Mouse (Mus musculus) kidney, adult 11 months (tissue): ENCODE results near the gene Hba-a1.
"Not testable (repeated sequence)": the region's sequence is repeated elsewhere in the genome, so short reads cannot be mapped to it uniquely, and the experiment has no call there.

ENCODE experiments used
- DNase-seq: peaks from one replicate; pipeline ENCODE4 v3.0.0; 2022

Gene Hba-a1

DNA sequence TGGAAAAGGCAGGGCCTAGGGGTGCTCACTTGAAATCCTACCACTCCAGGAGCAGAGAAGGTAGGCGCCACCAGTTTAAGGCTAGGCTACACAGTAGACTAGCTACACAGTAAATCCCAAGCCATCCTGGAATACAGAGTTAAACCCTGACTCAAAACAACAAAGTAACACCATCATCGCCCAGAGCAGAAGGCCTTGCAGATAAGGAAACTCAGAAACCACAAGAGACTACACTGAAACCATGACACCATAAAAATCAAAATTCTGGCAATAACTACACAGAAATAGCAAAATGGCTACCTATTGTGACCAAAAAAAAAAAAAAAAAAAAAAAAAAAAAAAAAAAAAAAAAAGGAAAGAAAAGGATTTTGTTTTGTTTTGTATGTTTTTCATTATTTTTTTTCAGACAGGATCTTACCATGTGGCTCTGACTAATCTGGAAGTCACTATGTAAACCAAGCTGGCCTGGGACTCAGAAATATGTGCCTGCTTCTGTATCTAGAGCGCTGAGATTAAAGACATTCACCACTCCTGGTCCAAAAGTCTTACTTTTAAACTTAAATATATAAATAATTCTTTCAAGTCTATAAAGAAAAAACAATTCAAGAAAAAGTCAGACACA, 18.1 kb upstream of the Hba-a1 start:
- no peak for DNase-seq

DNA sequence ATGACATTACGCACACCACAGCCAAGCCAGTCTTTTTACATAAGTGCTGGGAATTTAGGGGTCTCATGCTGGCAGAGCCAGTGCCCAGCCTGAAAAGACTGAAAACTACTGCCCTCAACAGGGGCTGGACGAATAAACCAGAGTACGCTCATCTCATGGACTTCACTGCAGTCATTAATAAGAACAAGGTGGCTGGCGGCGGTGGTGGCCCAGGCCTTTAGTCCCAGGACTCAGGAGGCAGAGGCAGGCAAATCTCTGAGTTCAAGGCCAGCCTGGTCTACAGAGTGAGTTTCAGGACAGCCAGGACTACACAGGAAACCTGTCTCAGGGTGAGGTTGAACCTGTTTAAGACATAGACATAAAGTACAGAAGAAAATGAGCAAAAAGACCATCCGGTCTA, 17.1 kb upstream of the Hba-a1 start:
- no peak for DNase-seq

DNA sequence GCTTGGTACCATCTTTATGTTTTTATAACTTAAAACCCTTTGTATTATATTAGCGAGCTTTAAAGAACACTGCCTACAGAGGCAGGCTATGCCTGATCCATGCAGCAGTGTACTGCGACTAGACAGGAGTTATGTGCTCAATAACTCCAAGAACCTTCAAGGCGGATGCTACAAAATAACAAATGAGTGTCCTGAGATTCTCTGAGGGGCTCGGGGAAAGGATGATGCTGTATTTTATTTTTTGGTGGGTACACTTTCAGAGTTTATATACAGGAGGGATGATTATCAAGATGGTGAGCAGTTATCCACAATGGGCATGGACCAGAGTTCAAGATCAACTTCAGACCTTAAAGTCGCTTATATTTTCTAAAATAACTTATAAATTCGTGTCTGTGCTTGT, 16.5 kb upstream of the Hba-a1 start:
- DNase-seq: no peak

DNA sequence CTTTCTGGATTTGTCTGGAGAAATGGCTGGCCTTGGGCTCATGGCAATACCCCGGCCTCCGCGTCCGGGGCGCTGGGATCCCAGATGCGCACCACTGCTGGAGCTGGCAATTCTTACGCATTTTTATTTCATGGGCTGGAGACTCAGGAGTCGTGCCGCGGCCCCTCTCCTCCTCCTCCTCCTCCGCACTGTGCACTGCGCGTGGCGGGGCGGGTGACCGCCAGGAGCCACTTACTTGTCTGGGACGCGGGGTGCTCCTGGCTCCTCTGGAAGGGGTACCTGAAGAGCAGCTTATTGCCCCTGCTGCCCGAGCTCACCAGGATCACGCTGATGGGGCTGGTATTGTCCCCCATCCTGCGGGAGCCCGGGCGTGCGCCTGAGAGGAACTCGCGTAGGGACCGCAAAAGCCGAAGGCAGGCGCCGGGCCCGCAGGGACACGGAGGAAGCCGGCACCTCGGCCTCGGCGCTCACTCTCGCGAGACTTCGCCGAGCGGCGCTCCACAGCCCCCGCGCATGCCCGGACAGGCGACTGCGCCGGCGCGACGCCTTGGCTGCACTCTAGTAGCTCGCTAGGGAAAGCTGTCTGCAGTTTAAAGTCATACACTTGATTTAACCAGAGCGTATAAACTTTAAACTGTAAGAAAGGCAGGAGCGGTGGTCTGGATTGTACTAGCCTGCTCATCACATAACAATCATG, 16.0 kb upstream of the Hba-a1 start, which contains the start of gene Nprl3:
Gene Nprl3, minus strand, starts transcription at position 520 of the 697 bp plus-strand sequence.
- DNase-seq: peak; percentile 94

DNA sequence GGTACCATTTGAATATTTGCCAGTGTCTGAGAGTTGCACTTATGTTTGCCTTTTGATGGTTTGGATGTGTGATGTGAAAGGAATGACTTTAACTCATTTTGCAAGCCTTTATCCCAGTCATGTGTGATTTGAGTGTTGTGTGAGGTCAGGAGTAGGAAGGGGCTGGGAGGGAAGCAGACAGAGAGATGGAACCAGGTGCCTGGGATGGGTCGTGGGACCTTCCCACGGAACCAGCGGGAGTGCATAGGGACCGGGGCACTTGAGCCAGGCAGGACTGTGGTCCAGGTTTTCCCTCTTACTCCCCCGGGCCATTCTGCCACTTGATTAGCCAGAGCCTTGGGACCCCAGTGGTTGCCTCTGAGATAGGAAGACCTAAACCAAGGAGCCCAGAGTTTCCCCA, 15.3 kb upstream of the Hba-a1 start:
- DNase-seq: no peak

DNA sequence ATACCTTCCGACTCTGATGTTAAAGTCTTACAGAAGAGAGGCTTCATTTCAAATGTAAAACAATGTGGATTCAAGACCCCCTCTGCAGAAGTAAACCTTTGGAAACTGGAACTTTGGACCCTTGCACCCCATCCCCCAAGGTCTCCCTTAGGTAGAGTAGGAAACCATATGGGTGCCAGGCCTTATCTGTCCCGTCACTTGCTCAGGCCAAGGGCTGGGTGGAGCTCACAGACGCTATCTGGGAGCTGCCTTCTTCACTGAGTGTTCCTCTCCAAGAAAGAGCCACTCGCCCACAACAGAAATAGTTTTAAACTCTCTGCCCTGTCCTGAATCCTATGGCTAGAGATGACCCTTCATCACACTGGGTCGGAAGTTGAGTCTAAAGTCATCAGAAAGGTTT, 14.4 kb upstream of the Hba-a1 start:
- DNase-seq: no peak

DNA sequence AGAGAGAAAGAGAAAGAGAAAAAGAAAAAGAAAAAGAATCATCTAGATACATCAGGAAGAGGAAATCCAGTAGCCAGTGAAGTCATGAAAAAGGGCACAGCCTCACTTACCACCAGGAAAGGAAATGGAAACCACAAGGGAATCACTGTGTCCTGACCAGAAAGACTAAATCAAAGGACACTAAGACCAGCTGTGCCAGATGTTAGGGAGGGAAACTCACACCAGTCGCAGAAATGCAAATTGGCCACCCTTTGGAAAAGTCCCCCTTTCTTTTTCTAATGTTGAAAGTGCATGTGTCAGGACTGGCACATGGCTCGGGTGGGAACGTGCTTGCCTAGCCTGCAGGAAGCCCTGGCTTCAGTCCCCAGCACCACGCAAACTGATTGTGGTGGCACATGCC, 12.1 kb upstream of the Hba-a1 start:
- no peak for DNase-seq

DNA sequence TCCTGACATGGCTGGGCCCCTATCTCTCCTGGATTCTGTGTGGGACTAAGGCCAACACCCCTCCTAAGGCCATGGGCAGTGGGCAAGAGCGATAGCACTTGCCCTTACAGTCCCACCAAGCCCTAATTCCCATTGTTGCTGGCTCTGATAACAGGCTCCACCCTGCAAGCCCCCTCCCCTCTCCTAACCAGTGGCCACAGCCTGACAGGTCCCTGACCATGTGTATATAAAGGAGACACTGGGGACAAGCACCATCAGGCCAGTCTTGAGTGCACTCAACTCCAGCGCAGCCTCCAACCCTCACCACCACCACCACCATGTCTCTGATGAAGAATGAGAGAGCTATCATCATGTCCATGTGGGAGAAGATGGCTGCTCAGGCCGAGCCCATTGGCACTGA, 7.0 kb upstream of the Hba-a1 start, which contains the start of gene Hba-x:
Gene Hba-x, plus strand, starts transcription at position 54 of the 400 bp plus-strand sequence.
- no peak for DNase-seq

DNA sequence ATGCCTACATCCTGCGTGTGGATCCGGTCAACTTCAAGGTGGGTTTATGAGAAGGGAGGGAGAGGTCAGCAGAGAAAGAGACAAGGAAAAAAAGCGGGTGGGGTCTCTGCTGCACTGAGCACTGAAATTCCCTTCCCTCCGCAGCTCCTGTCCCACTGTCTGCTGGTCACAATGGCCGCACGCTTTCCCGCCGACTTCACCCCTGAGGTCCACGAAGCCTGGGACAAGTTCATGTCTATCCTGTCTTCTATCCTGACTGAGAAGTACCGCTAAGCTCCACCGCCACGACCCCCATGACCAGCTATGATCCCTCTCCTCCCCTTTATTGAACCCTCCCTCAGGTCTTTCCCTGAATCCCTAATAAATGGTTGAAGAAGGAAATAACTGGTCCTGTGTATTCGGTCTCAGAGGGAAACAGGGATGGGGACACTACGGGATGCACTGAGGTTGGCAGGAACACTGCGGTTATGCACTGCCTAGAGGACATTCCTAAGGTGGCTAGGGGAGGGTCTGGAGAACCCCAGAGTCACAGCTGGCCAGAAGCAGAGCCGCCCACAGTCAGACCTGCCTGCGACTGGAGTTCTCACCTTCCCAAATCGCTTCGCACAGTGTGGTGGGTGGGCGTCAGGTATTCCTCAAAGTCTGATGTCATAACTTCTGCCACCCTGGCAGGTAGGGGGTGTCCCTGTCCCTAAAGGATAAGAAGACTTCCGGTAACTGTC, 5.4 kb upstream of the Hba-a1 start:
- no peak for DNase-seq

DNA sequence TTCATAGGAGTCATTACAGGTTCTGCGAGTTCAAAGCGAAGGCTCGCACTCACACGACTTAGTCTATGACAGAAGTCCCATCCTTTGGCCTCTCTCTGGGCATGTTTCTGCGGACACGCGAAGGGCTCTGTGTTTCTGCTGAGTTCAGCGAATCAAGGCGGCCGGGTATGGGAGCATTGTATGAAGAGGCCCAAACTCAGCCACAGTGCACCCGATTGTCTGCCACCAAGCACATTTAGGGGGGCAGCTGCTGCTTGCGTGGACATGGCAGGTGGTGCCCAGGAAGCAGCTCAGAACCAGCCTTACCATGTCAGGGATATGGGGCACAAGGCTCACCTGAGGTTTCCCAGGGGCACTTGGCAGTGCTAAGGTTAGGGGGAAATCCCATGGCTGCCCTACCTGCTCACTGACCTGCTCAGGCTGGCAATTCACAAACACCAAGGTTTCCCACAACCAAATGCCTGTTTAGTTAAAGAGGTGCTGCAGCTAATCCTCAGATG, 4.8 kb upstream of the Hba-a1 start:
- DNase-seq: no peak

DNA sequence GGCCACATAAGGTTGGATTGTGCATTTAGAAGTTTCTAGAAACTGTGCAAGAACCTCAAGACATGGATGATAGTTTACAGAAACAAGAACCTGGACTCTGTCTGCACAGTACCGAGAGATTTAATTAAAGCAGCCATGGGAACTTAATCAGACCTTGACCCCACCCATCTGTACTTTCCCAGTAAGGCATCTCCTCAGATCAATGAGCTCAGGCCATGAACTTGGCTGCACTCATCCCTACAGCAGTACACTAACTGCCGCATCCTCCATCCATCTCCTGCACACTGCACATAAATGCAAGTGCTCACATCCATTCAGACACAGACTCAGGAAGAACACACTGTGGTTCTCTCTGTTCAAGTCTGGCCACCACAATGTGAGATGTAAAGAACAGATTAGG, 2.7 kb upstream of the Hba-a1 start:
- no peak for DNase-seq

DNA sequence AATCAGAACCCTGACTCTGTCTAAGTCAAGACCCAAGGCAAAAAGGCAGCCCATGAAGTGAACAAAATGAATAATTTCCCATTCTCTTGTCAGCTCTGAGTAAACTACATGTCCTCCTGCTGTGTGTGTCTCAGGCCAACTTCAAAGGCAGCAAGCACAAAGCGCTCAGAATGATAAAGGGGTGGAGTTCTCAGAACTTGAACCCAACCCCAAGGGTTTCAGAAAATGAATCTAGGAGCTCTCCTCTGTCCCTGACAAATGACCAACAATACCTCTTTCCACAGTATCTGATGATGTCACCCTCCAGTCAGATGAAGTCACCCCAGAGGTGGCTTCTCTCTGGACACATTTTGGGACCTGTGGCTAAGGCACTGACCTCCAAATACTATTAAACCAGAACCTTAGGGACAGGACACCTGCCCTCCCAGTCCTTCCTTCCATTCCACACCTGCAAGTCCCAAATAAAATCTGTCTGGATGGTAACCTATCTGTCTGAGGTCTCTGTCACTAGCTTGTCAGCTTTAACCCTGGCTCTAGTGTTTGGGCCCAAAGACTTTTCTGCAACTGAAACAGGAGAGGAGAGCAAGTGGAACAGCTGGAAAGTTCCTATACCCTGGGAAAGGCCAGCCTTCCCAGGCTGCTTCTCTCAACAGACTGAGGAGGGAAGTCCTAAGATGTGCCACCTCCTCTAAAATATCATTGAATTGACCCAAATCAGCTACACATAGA, 1.7 kb upstream of the Hba-a1 start:
- no peak for DNase-seq

DNA sequence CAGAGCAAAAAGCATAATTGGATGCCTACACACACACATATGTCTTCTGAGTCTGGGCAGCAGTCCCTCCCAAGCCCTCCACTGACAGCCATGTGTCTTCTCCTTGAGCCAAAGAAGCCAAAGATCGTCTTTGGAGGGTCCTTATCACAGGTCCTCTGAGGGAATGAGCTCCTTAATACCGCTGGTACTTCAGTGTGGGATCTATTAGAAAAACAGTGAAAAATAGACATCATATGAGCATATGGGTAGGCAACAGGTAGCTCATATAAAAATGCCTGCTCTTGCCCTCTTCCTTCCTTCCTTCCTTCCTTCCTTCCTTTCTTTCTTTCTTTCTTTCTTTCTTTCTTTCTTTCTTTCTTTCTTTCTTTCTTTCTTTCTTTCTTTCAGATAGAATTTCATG, 1.3 kb downstream of the Hba-a1 start:
- not testable (repeated sequence) for DNase-seq

DNA sequence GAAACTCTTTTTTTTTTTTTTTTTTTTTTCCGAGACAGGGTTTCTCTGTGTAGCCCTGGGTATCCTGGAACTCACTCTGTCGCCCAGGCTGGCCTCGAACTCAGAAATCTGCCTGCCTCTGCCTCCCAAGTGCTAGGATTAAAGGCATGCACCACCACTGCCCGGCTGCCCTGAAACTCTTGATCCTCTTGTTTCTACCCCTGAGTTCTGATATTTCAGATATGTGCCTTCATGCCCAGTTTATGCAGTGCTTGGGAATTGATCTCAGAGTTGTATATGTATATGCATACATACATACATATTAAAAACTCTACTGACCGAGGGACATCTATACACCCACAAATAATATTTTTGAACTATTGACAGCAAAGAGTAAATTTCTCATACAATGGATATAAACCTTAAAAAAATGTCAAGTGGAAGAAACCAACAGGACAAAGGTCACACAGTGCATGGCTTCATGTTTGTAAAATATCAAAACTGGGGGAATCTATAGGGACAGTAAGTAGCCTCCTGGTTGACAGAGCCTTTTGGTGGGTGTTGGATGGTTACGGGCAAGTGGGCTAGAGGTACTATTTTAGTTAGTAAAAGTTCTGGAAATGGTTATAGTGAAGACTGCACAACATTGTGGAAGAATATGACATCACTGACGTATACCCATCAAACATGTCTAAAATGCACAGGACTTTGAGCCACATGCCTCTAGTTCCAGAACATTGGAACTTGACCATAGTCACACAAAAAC, 1.9 kb downstream of the Hba-a1 start:
- no peak for DNase-seq

DNA sequence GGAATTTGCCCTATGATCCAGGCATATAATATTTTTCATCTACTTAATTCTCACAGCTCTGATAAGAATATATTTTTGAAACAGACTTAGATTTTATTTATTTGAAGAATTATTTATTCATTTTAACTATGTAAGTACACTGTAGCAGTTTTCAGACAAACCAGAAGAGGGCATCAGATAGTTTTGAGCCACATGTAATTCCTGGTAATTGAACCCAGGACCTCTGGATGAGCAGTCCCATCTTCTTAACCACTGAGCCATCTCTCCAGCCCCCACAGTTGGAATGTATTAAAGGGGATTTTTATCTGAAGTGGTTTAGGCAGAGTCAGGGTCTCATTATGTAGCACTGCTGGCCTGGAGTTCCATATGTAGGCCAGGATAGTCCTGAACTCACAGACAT, 2.6 kb downstream of the Hba-a1 start:
- not testable (repeated sequence) for DNase-seq

DNA sequence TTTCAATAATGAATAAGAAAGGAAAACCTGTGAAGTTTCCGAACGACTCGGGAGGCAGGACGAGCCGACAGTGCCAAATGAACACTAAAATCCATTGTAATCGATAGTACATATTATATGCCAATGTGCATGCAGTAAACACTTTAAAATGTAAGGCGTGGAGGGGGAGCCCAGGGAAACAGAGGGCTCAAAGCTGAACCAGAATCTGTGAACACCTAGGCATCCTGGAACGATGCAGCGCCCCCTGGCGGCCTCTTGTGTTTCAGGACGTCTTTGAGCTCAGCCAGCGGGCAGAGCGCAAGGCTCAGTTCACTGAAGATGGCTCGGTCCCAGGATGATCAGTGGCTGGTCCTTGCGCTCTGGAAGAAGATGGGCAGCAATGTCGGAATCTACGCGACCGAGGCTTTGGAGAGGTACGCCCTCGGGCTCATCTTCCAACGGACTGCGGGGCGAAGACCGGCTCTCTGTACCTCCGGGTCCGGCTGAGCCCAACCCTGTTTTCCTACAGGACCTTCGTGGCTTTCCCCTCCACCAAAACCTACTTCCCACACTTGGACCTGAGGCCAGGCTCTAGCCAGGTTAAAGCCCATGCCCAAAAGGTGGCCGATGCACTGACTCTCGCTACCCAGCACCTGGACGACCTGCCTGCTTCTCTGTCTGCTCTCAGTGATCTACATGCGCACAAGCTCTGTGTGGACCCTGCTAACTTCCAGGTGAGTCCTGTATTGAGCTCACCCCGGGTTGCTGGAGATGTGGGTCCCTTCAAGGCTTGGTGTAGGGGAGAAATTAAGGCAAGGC, 3.6 kb downstream of the Hba-a1 start, which contains the start of gene Hbq1b:
Gene Hbq1b, plus strand, starts transcription at position 271 of the 798 bp plus-strand sequence.
- DNase-seq: peak; percentile 70

DNA sequence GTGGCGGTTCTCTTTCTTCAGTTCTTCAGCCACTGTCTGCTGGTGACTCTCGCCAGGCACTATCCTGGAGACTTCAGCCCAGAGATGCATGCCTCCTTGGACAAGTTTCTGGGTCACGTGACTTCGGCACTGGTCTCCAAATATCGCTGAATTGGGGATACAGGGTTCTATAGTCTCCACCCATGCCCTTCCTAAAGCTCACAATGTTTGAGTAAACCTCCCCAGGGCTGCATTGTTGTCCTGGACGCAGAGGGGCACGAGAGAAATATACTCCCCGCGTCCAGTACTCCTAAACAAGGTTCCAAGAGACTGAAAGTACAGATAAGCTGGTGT, 4.1 kb downstream of the Hba-a1 start:
- DNase-seq: no peak

DNA sequence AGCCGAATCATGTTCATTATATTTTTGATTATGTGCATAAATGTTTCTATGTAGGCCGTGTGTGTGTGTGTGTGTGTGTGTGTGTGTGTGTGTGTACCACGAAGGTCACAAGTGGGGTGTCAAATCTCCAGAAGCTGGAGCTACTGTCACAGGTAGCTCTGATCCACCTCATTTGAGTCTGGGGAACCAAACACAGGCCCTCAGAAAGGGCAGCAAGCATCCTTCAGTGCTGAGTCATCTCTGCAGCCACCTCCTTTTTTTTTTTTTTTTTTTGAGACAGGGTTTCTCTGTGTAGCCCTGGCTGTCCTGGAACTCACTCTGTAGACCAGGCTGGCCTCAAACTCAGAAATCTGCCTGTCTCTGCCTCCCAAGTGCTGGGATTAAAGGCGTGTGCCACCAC, 9.5 kb downstream of the Hba-a1 start:
- DNase-seq: not testable (repeated sequence)

DNA sequence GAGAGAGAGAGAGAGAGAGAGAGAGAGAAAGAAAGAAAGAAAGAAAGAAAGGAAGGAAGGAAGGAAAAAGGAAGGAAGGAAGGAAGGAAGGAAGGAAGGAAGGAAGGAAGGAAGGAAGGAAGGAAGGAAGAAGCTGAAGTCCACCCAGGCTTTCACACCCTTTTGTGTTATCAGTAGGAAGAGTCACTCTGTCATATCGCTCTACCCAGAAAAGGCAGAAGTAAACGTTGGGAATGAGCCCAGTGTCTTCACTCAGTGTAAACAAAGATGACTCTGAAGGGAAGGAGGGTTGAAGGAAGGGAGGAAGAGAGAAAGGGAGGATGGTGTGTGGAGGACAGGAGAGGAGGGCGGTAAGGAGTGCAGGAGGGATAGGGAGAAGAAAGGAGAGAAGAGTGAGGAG, 10.2 kb downstream of the Hba-a1 start:
- DNase-seq: not testable (repeated sequence)

DNA sequence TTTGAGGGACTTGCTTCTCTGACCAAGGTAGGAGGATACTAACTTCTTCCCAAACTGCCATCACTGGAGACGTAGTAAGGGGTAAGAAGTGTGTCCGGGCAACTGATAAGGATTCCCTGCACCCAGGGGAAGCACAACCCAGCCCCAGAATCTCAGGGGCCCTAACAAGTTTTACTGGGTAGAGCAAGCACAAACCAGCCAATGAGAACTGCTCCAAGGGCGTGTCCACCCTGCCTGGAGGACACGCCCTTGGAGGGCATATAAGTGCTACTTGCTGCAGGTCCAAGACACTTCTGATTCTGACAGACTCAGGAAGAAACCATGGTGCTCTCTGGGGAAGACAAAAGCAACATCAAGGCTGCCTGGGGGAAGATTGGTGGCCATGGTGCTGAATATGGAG, 12.9 kb downstream of the Hba-a1 start, which contains the start of gene Hba-a2:
Gene Hba-a2, plus strand, starts transcription at position 287 of the 400 bp plus-strand sequence.
- not testable (repeated sequence) for DNase-seq

DNA sequence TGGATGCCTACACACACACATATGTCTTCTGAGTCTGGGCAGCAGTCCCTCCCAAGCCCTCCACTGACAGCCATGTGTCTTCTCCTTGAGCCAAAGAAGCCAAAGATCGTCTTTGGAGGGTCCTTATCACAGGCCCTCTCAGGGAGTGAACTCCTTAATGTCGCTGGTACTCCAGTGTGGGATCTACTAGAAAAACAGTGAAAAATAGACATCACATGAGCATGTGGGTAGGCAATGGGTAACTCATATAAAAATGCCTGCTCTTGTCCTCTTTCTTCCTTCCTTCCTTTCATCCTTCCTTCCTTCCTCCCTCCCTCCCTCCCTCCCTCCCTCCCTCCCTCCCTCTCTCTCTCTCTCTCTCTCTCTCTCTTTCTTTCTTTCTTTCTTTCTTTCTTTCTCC, 14.1 kb downstream of the Hba-a1 start:
- not testable (repeated sequence) for DNase-seq
